Mouse (Mus musculus) heart, embryonic 11.5 days (tissue): ENCODE measurements around the gene Atp7b. TPM values are rescaled to one million over a fixed set of nuclear protein-coding genes. Genes with fewer than 3 reads are reported as not detected.

Experiments used
- ATAC-seq: fragments of 200-750 bp; cut with Nextera tagmentation; replicated peaks from 2 replicates; pipeline ENCODE4 v1.8.0; 2017; ENCODE audit warnings: moderate library complexity; ENCODE audit not compliant: insufficient number of reproducible peaks, low FRiP score, low TSS enrichment
- H3K27ac ChIP-seq: fragments of 300-500 bp; sonication (generic); 2 replicates; pipeline ENCODE4 v1.5.1; 2014; ENCODE audit warnings: mild to moderate bottlenecking, low read depth, low read length
- H3K27me3 ChIP-seq: fragments of 300-500 bp; sonication (generic); 2 replicates; pipeline ENCODE4 v1.6.1; 2014; ENCODE audit warnings: mild to moderate bottlenecking, low read length, mixed read lengths; ENCODE audit not compliant: control insufficient read depth, insufficient read depth
- H3K36me3 ChIP-seq: fragments of 300-500 bp; sonication (generic); 2 replicates; pipeline ENCODE4 v1.6.1; 2014; ENCODE audit warnings: mild to moderate bottlenecking, low read length, moderate library complexity, mixed read lengths; ENCODE audit not compliant: control insufficient read depth, insufficient read depth
- H3K4me1 ChIP-seq: fragments of 300-500 bp; sonication (generic); 2 replicates; pipeline ENCODE4 v1.6.1; 2014; ENCODE audit warnings: low read length; ENCODE audit not compliant: control insufficient read depth, insufficient read depth
- H3K4me2 ChIP-seq: fragments of 300-500 bp; sonication (generic); 2 replicates; pipeline ENCODE4 v1.6.1; 2014; ENCODE audit warnings: mild to moderate bottlenecking, moderate library complexity
- H3K4me3 ChIP-seq: fragments of 300-500 bp; sonication (generic); 2 replicates; pipeline ENCODE4 v1.5.1; 2014; ENCODE audit warnings: low read depth, low read length
- H3K9ac ChIP-seq: fragments of 300-500 bp; sonication (generic); 2 replicates; pipeline ENCODE4 v1.6.1; 2014; ENCODE audit warnings: mild to moderate bottlenecking, low read depth, low read length, moderate library complexity
- H3K9me3 ChIP-seq: fragments of 300-500 bp; sonication (generic); replicated peaks from 2 replicates; pipeline ENCODE4 v1.6.1; 2016; ENCODE audit warnings: low read length; ENCODE audit not compliant: control insufficient read depth
- WGBS: fragments of 180-500 bp; shearing (Covaris S2); extraction: QIAGEN DNeasy Blood & Tissue Kit; methylation state at CpG from one replicate; pipeline ENCODE4 v1.1.7; 2014; ENCODE audit not compliant: insufficient replicate concordance; 5-methylcytosine and 5-hydroxymethylcytosine counted together
- polyA plus RNA-seq: library from polyadenylated mRNA; unstranded; fragments of >200 nt; fragmentation: Nextera tagmentation; extraction: Ambion mirVana; gene quantifications from 2 replicates; pipeline ENCODE4 v1.2.1, GENCODE M21; 2014

Atp7b gene
- polyA plus RNA-seq, 1 experiment from 2014 or later = 2.9 TPM

DNA sequence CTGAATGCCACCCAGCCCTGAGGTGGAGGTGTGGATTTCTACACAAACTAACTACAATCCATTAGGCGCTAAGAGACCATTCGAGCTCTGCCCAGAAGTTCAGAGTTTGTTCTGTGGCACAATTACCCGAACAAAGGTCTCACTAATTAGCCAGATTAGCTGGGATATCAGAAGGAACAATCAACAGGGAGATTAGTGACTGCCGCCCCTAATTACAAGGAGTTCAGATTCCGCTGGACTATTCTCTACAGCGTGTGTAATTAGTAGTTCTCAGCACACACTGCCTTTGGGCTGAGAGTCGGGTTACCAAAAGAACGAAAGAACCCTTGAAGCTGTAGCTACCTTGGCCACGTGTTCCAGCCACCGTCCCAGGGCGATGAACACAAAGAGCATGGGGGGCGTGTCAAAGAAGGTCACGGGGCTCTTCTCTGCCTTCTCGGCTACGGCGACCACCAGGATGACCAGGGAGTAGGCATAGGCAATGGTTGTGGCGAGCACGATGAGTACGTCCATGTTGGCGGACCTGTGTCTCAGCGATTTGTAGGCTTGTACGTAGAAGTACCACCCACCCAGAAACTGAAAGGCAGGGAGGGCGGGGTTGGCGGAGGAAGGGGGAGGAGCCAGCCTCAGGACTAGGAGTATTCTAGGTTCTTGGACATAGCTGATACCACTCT lies 46.9 kb downstream of the Atp7b start:
- H3K4me1 ChIP-seq = no peaks in the 10 kb centered on the region
- H3K9ac ChIP-seq = no peak overlapping the region
- H3K27ac ChIP-seq = no peak overlapping the region
- H3K4me2 ChIP-seq = no peak overlapping the region
- H3K27me3 ChIP-seq = no peaks in the 10 kb centered on the region
- H3K9me3 ChIP-seq = no peaks in the 10 kb centered on the region
- no peak overlapping the region for H3K4me3 ChIP-seq
- no peaks in the 10 kb centered on the region for H3K36me3 ChIP-seq
- 81% methylated on average over 24 of the region's 24 CpGs for WGBS
- no peak for ATAC-seq

DNA sequence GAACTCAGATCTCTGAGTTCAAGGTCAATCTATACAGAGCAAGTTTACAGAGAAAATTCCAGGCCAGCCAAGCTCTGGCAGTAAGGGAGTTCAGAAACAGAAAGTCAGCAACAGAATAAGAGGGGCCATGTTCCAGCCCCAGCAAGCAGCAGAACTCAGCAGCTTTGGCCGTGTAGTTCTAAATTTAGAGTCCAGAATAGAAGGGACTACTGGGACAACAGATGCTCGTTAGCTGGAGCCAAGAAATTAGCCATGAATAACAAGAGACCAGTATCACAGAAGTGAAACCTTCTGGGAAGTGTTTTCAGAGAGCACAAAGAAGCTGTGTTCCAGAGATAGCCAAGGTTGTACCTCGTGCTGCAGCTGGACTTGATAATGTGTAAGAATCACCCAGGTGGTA lies 50.7 kb downstream of the Atp7b start:
- ATAC-seq = no peak
- Histone ChIP-seq H3K4me1 (no peaks in the 10 kb centered on the region), H3K4me2 (no peak overlapping the region), H3K9me3 (no peaks in the 10 kb centered on the region), H3K27me3 (no peaks in the 10 kb centered on the region), H3K4me3 (no peak overlapping the region), H3K9ac (no peak overlapping the region), H3K27ac (no peak overlapping the region), H3K36me3 (no peaks in the 10 kb centered on the region)
- WGBS = 47% methylated on average over 3 of the region's 3 CpGs

- H3K36me3 ChIP-seq = no peaks in the 10 kb centered on the region
- H3K4me2 ChIP-seq = no peak overlapping the region
- H3K4me1 ChIP-seq = no peaks in the 10 kb centered on the region
- no peak overlapping the region for H3K9ac ChIP-seq
- H3K9me3 ChIP-seq = no peaks in the 10 kb centered on the region
- no peak overlapping the region for H3K4me3 ChIP-seq
- no peaks in the 10 kb centered on the region for H3K27me3 ChIP-seq
- no peak for ATAC-seq
- 75% methylated on average over 6 of the region's 6 CpGs for WGBS
- H3K27ac ChIP-seq = no peak overlapping the region
These were observed 53.7 kb downstream of the Atp7b start for GRCm38 (mm10) chr8:22006423-22006822.

DNA sequence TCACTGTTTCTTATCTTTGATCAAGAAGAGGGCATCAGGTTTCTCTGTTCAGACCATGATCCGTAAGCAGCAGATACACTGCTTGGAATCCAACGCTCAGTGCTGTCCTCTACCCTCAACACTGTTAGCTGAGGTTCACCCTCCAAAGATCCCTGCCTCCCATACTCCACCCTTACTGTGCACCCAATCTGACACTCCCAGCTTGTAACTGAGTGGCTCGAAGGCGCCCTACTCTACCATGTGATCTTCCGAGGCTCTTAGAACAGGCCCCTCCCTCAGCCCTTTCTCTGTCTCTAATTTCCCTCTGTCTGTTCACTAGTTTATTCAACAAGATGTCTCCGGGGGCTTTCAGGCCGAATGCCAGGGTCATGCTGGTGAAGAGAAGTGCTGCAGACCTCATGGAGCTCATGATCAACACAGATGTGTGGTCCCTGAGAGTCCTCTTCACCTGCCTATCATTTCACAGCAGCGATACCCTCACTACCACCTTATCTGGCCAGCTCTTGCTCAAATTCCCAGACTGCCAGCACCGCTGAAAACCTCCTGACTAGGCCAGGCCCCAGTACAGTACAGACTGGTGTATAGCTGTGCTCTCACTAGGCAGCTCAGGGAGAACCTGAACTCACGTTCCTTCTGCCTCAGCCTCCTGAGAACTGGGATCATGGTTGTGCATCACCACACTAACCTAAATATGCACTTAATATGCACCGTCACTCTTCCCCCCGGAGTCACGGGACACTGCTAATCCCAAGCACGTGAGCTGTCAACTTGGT lies 55.2 kb downstream of the Atp7b start:
- Histone ChIP-seq H3K4me3 (no peak overlapping the region), H3K9me3 (no peaks in the 10 kb centered on the region), H3K9ac (no peak overlapping the region), H3K27ac (no peak overlapping the region), H3K27me3 (no peaks in the 10 kb centered on the region), H3K4me2 (no peak overlapping the region), H3K4me1 (no peaks in the 10 kb centered on the region), H3K36me3 (no peaks in the 10 kb centered on the region)
- 72% methylated on average over 14 of the region's 14 CpGs for WGBS
- ATAC-seq = no peak

DNA sequence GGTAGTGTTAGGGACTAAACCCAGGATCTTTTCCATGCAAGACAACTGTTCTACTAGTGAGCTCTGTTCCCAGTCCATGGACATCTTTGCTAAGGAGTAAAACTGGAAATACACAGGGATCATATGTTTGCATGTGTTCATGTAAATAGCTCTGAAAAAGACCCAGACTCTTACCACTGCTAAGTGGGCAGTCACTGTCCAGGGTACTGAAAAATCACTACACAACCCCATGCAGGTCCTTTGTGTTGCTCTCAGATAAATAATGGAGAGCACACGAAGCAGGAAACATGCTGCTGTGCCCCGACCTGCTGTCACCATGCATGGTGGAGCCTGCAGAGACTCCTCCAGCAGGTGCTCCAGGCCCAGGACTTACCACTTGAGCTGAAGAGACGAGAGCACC lies 64.9 kb downstream of the Atp7b start:
- H3K27me3 ChIP-seq = no peaks in the 10 kb centered on the region
- no peak overlapping the region for H3K4me2 ChIP-seq
- no peak overlapping the region for H3K4me3 ChIP-seq
- WGBS = 41% methylated on average over 3 of the region's 3 CpGs
- no peak overlapping the region for H3K27ac ChIP-seq
- H3K9ac ChIP-seq = no peak overlapping the region
- no peaks in the 10 kb centered on the region for H3K36me3 ChIP-seq
- H3K9me3 ChIP-seq = no peaks in the 10 kb centered on the region
- no peak for ATAC-seq
- no peaks in the 10 kb centered on the region for H3K4me1 ChIP-seq

- Histone ChIP-seq H3K27ac (no peak overlapping the region), H3K4me3 (no peak overlapping the region), H3K4me2 (no peak overlapping the region), H3K9ac (no peak overlapping the region), H3K9me3 (no peaks in the 10 kb centered on the region), H3K27me3 (no peaks in the 10 kb centered on the region), H3K36me3 (no peaks in the 10 kb centered on the region), H3K4me1 (no peaks in the 10 kb centered on the region)
- WGBS = 27% methylated on average over 6 of the region's 6 CpGs
- peak; percentile 14; the same call in 1 of the 2 replicates for ATAC-seq
These were observed 67.9 kb downstream of the Atp7b start for GRCm38 (mm10) chr8:21992184-21992583.

DNA sequence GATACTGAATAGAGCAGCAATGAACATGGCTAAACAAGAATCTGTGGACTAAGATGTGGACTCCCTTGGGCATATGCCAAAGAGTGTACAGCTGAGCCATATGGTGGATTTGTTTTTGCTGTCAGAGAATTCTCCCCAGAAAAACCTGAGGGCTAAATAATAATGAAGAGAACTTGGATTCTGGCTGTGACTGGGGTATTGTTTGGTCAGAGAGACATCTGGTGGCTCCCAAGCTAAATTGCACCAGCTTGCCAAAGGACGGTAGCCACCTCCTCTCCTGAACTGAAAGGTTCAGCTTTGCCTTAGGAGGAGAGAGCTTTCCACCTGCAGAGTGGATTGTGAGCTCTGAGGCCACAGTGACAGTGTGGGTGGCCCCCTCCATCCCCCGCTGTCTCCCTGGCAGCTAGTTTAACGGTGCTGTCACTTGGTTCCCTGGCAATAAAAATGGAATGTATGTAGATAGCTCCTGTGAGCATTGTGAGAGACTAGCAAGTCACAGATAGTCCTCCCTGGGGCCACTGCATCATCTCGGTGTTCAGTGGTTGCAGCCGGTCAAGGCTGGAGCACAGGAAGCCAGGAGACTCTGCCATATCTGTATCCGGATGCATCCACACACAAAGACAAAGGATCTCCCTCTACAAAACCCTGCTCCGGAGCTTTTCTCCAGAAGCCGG lies 78.3 kb downstream of the Atp7b start:
- 62% methylated on average over 8 of the region's 8 CpGs for WGBS
- H3K27me3 ChIP-seq = no peaks in the 10 kb centered on the region
- no peaks in the 10 kb centered on the region for H3K36me3 ChIP-seq
- no peak overlapping the region for H3K4me3 ChIP-seq
- H3K27ac ChIP-seq = no peak overlapping the region
- no peaks in the 10 kb centered on the region for H3K4me1 ChIP-seq
- no peak for ATAC-seq
- no peak overlapping the region for H3K4me2 ChIP-seq
- no peaks in the 10 kb centered on the region for H3K9me3 ChIP-seq
- no peak overlapping the region for H3K9ac ChIP-seq

DNA sequence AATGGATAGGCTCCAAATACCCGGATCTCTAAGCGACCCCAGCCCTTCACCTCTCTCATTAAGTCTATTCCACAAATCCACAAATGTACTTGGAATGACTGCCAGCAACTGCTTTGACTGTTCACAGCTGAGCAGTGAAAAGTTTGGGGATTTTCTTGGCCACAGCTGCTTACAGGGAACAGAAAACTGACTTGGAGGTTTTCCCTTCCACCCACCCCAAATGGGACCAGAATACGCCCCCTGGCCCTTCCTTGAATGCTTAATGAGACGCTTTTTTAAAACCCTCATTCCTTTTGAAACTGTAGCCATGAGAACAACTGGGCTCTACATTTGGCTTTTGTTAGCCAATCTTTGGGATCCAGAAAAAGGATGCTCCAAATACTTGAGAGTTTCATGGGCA lies 81.9 kb downstream of the Atp7b start:
- Histone ChIP-seq H3K4me1 (no peaks in the 10 kb centered on the region), H3K9ac (no peak overlapping the region), H3K36me3 (no peaks in the 10 kb centered on the region), H3K4me2 (no peak overlapping the region), H3K27ac (no peak overlapping the region), H3K27me3 (no peaks in the 10 kb centered on the region), H3K9me3 (no peaks in the 10 kb centered on the region), H3K4me3 (no peak overlapping the region)
- 69% methylated on average over 4 of the region's 4 CpGs for WGBS
- ATAC-seq = no peak
